Mouse (Mus musculus) neural tube, embryonic 14.5 days (tissue): ENCODE measurements around the gene Plk2. TPM values are rescaled to one million over a fixed set of nuclear protein-coding genes. Genes with fewer than 3 reads are reported as not detected.
A peak's percentile ranks its signal among the peaks of the same experiment; 100 is the strongest.
"Not testable (repeated sequence)": the region's sequence is repeated elsewhere in the genome, so short reads cannot be mapped to it uniquely, and the experiment has no call there.

Source experiments
- ATAC-seq: fragments of 200-750 bp; cut with Nextera tagmentation; 2 replicates; pipeline ENCODE4 v1.8.0; 2017; ENCODE audit warnings: low read depth, mild to moderate bottlenecking, moderate TSS enrichment, moderate library complexity
- H3K27ac ChIP-seq: fragments of 300-500 bp; sonication (generic); 2 replicates; pipeline ENCODE4 v1.5.1; 2014; ENCODE audit warnings: low read depth, mild to moderate bottlenecking, control low read depth, low read length, moderate library complexity, mixed read lengths
- H3K27me3 ChIP-seq: fragments of 300-500 bp; sonication (generic); 2 replicates; pipeline ENCODE4 v1.6.1; 2014; ENCODE audit warnings: low read length; ENCODE audit not compliant: control insufficient read depth, insufficient read depth
- H3K36me3 ChIP-seq: fragments of 300-500 bp; sonication (generic); 2 replicates; pipeline ENCODE4 v1.6.1; 2014; ENCODE audit warnings: low read length, mixed read lengths; ENCODE audit not compliant: control insufficient read depth, insufficient read depth
- H3K4me1 ChIP-seq: fragments of 300-500 bp; sonication (generic); 2 replicates; pipeline ENCODE4 v1.6.1; 2014; ENCODE audit warnings: low read length; ENCODE audit not compliant: control insufficient read depth, insufficient read depth
- H3K4me2 ChIP-seq: fragments of 300-500 bp; sonication (generic); 2 replicates; pipeline ENCODE4 v1.6.1; 2014; ENCODE audit warnings: mild to moderate bottlenecking, low read depth, low read length, control low read depth
- H3K4me3 ChIP-seq: fragments of 300-500 bp; sonication (generic); 2 replicates; pipeline ENCODE4 v1.5.1; 2014; ENCODE audit warnings: low read depth, low read length, control low read depth, mixed read lengths
- H3K9ac ChIP-seq: fragments of 300-500 bp; sonication (generic); replicated peaks from 2 replicates; pipeline ENCODE4 v1.6.1; 2014; ENCODE audit warnings: low read depth, mild to moderate bottlenecking, control low read depth, low read length, mixed read lengths
- H3K9me3 ChIP-seq: fragments of 300-500 bp; sonication (generic); 2 replicates; pipeline ENCODE4 v1.6.1; 2016; ENCODE audit warnings: low read length; ENCODE audit not compliant: control insufficient read depth
- WGBS: fragments of 180-500 bp; shearing (Covaris S2); extraction: QIAGEN DNeasy Blood & Tissue Kit; methylation state at CpG from one replicate; pipeline ENCODE4 v1.1.7; 2014; 5-methylcytosine and 5-hydroxymethylcytosine counted together
- polyA plus RNA-seq: library from polyadenylated mRNA; unstranded; fragments of >200 nt; fragmentation: Nextera tagmentation; extraction: Ambion mirVana; gene quantifications from 2 replicates; pipeline ENCODE4 v1.2.1, GENCODE M21; 2014

Plk2 gene
- polyA plus RNA-seq = 129 and 147 TPM in 2 replicates

- Histone ChIP-seq H3K4me1 (0 out of 2 replicates have a peak, but pooled peaks cover 6% of the 10 kb centered on the region), H3K4me2 (peak within 1 kb of the TSS; percentile 96), H3K27me3 (no peaks in the 10 kb centered on the region), H3K27ac (peak within 1 kb of the TSS; percentile 86), H3K9me3 (no peaks in the 10 kb centered on the region), H3K9ac (peak within 1 kb of the TSS; percentile 90), H3K4me3 (peak within 1 kb of the TSS; percentile 79), H3K36me3 (peaks cover 19% of the 10 kb centered on the region; the same call in 1 of the 2 replicates)
- ATAC-seq = peak; percentile 96
- WGBS = under 1% methylated on average over 68 of the region's 71 CpGs
Observed at GRCm38 (mm10) chr13:110394291-110395178, at the start of gene Plk2. TSS of gene Plk2 (plus strand) at chr13:110395046.

- H3K9me3 ChIP-seq = no peaks in the 10 kb centered on the region
- peaks cover 4% of the 10 kb centered on the region; the same call in 1 of the 2 replicates for H3K4me1 ChIP-seq
- no peak overlapping the region for H3K9ac ChIP-seq
- H3K4me3 ChIP-seq = no peak overlapping the region
- H3K27ac ChIP-seq = peak overlapping the region; percentile 64; the same call in 1 of the 2 replicates
- no peaks in the 10 kb centered on the region for H3K27me3 ChIP-seq
- H3K36me3 ChIP-seq = no peaks in the 10 kb centered on the region
- no peak; the same call in 1 of the 2 replicates for ATAC-seq
- H3K4me2 ChIP-seq = no peak overlapping the region
- WGBS = 20% methylated on average over 7 of the region's 7 CpGs
Observed at GRCm38 (mm10) chr13:110346707-110347106, 48.1 kb upstream of the Plk2 start.

- Histone ChIP-seq H3K36me3 (no peaks in the 10 kb centered on the region), H3K4me3 (no peak overlapping the region), H3K4me1 (0 out of 2 replicates have a peak, but pooled peaks cover 4% of the 10 kb centered on the region), H3K27ac (no peak overlapping the region), H3K9ac (no peak overlapping the region), H3K27me3 (no peaks in the 10 kb centered on the region), H3K9me3 (no peaks in the 10 kb centered on the region), H3K4me2 (no peak overlapping the region)
- no peak for ATAC-seq
- WGBS = 84% methylated on average over 6 of the region's 6 CpGs
Observed at GRCm38 (mm10) chr13:110351051-110351450, 43.8 kb upstream of the Plk2 start.

GRCm38 (mm10) chr13:110356941-110357340 lies 37.9 kb upstream of the Plk2 start, which contains the start of gene Gapt:
TSS of gene Gapt (minus strand) at chr13:110357199.
- Histone ChIP-seq H3K27me3 (no peaks in the 10 kb centered on the region), H3K36me3 (no peaks in the 10 kb centered on the region), H3K9me3 (no peaks in the 10 kb centered on the region), H3K4me2 (no peak within 1 kb of the TSS), H3K4me1 (no peaks in the 10 kb centered on the region), H3K27ac (no peak within 1 kb of the TSS), H3K9ac (no peak within 1 kb of the TSS), H3K4me3 (no peak within 1 kb of the TSS)
- ATAC-seq = no peak
- 92% methylated on average over 2 of the region's 2 CpGs for WGBS

- H3K27me3 ChIP-seq = no peaks in the 10 kb centered on the region
- no peak overlapping the region for H3K27ac ChIP-seq
- 87% methylated on average over 6 of the region's 6 CpGs for WGBS
- H3K36me3 ChIP-seq = no peaks in the 10 kb centered on the region
- H3K4me2 ChIP-seq = no peak overlapping the region
- no peaks in the 10 kb centered on the region for H3K9me3 ChIP-seq
- no peak overlapping the region for H3K9ac ChIP-seq
- H3K4me1 ChIP-seq = no peaks in the 10 kb centered on the region
- no peak for ATAC-seq
- no peak overlapping the region for H3K4me3 ChIP-seq
Observed at GRCm38 (mm10) chr13:110363722-110364121, 31.1 kb upstream of the Plk2 start.

GRCm38 (mm10) chr13:110366477-110366876 lies 28.4 kb upstream of the Plk2 start:
- no peak for ATAC-seq
- Histone ChIP-seq H3K9ac (no peak overlapping the region), H3K27me3 (no peaks in the 10 kb centered on the region)

GRCm38 (mm10) chr13:110367961-110368555 lies 26.8 kb upstream of the Plk2 start:
- H3K4me3 ChIP-seq = no peak overlapping the region
- no peaks in the 10 kb centered on the region for H3K36me3 ChIP-seq
- H3K27ac ChIP-seq = no peak overlapping the region
- 0 out of 2 replicates have a peak, but pooled peaks have one; percentile 38 for ATAC-seq
- WGBS = 93% methylated on average over 3 of the region's 3 CpGs
- no peaks in the 10 kb centered on the region for H3K4me1 ChIP-seq
- no peak overlapping the region for H3K9ac ChIP-seq
- no peak overlapping the region for H3K4me2 ChIP-seq
- no peaks in the 10 kb centered on the region for H3K27me3 ChIP-seq
- H3K9me3 ChIP-seq = no peaks in the 10 kb centered on the region

More at GRCm38 (mm10) chr13:110366477-110366876, 28.4 kb upstream of the Plk2 start:
- 93% methylated on average over 3 of the region's 3 CpGs for WGBS
- no peak overlapping the region for H3K4me3 ChIP-seq
- no peak overlapping the region for H3K27ac ChIP-seq
- H3K4me2 ChIP-seq = no peak overlapping the region
- H3K9me3 ChIP-seq = no peaks in the 10 kb centered on the region
- no peaks in the 10 kb centered on the region for H3K4me1 ChIP-seq
- H3K36me3 ChIP-seq = no peaks in the 10 kb centered on the region

- 50% methylated on average over 6 of the region's 6 CpGs for WGBS
- peak; percentile 78 for ATAC-seq
- H3K27ac ChIP-seq = not testable (repeated sequence)
Observed at GRCm38 (mm10) chr13:110368556-110369040, 26.2 kb upstream of the Plk2 start.

GRCm38 (mm10) chr13:110369673-110370072 lies 25.2 kb upstream of the Plk2 start:
- Histone ChIP-seq H3K36me3 (no peaks in the 10 kb centered on the region), H3K9me3 (no peaks in the 10 kb centered on the region), H3K9ac (no peak overlapping the region), H3K4me1 (no peaks in the 10 kb centered on the region), H3K27ac (no peak overlapping the region), H3K4me3 (no peak overlapping the region), H3K4me2 (no peak overlapping the region), H3K27me3 (no peaks in the 10 kb centered on the region)
- no peak for ATAC-seq
- WGBS = 100% methylated on average over 1 of the region's 1 CpGs

More at GRCm38 (mm10) chr13:110368556-110369040, 26.2 kb upstream of the Plk2 start:
- not testable (repeated sequence) for H3K9ac ChIP-seq, H3K36me3 ChIP-seq, H3K27me3 ChIP-seq, H3K9me3 ChIP-seq, H3K4me2 ChIP-seq, H3K4me3 ChIP-seq, H3K4me1 ChIP-seq
